Mouse (Mus musculus): ENCODE measurements around the gene Dcaf6.

DNA sequence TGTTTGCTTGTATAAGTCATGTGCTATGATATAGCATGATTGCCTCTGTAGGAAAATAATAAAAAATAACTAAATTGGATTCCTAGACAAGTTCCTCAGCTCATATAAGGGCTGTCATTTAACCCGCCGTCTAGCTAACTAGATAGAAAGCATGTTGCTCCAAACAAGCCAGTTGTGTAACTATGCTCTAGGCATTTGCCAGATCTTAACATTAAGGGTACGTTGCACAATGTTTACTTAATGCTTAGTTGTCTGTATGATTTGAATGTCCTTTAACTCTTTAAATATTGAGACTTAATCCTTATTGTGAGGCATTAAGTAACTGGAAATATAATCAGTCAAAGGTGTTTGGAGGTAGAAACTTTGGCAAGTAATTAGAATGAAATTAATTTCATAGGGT lies 4.3 kb upstream of the Dcaf6 start:
- TF ChIP-seq CTCF (IDR thresholded peaks at IDR 0.05; ENCODE audit: low read depth), result no peak
- no peak for TF ChIP-seq EP300 (IDR thresholded peaks at IDR 0.05; ENCODE audit: low read depth)
